Mouse (Mus musculus): ENCODE measurements around the gene Znfx1.
A peak's percentile ranks its signal among the peaks of the same experiment; 100 is the strongest.

The Znfx1 gene

DNA sequence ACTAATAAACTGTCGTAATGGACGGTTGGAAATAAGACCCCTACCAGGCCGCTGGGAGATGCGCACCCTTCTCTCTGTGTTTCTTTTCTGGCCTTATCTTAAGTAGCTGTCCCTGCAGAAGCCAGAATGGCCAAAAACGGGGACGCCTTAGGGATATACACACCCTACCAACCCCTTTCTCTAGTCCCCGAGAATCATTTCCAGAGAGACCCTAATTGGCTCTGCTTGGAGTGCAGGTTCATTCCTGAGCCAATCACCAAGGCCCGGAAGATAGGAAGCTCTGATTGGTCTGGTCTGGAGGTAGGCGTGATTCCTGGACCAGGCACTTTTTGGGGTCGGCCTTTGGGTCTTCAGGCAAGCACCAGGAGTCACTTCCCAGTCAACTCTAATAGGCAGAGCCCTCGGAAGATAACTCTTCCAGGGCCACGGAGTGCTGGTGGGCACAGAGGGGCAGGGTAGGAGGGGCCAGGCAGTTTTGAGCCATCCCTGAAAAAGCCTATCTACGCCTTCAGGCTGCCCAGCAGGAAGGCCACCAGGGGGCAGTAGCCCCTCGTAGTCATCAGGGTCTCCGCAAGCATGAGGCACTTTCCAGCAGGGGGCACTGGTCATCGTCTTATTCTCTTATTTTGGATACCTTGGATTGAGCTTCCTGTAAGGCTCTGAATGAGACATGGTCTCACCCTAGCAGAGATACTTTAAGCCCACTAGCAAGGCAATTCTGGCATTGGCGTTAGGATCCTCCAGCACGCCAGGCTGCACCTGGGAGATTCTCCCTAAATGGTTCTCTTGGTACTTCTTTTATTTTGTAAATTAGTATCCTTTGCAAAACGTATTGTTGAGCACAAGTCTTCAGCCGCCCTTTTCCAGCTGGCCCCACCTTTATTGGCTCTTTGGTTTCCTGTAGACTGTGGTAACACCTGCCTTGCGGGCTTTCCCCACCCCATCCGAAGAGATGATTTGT lies 9.1 kb upstream of the Znfx1 start:
- DNase-seq: peak; percentile 98 to 100

DNA sequence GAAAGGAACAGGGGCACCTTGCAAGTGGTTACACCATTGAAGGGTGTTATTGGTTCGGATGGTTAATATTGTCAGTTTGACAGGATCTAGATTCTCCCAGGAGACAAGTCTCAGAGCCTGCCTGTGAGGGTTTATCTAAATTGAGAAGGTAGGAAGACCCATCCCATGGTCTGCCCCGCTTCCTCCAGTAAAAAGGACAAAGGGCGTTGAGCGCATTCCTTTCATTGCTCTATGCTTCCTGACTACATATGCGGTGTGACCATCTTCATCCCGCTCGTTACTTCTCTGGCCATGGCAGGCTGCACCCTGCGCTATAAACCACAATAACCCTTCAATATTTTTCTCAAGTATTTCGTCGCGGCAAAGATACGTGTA lies 8.4 kb upstream of the Znfx1 start:
- DNase-seq: no peak

DNA sequence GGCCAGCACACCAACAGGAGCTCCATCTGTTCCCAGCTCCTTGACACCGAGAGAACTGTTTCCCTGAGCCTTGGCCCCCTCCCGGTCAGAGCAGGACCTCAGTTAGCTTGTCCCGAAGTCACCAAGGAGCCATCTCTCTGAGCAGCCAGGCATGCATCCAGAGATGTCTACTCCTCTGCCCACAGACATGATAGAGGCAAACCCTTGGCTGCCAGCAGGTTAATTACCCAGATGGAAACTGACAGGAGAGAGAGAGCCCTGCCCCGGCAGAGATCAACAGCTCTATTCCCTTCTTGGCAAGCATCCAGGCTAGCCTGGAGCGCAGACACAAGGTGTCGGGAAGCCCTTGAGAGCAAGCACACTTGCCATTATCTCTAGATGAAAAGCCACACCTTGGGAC lies 7.5 kb upstream of the Znfx1 start:
- DNase-seq: peak; percentile 77 to 81

DNA sequence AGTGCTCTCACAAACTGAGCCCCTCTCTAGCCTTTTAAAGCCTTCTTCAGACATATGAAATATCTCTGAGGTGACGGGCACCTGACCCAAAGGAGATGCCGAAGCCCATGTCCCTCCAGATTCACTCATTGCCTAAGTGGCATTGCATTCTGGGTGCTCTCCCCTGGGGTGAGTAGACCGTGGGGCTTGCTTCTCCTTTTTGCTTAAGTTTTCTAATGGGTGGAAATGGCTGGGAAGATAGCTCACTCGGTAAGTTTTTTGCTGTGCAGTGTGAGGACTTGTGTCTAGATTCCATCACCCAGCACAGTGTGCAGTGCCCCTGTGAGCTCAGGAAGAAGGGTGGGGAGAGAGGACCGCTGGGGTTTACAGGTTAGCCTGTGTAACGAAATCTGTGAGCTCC lies 4.8 kb upstream of the Znfx1 start:
- DNase-seq: no peak

DNA sequence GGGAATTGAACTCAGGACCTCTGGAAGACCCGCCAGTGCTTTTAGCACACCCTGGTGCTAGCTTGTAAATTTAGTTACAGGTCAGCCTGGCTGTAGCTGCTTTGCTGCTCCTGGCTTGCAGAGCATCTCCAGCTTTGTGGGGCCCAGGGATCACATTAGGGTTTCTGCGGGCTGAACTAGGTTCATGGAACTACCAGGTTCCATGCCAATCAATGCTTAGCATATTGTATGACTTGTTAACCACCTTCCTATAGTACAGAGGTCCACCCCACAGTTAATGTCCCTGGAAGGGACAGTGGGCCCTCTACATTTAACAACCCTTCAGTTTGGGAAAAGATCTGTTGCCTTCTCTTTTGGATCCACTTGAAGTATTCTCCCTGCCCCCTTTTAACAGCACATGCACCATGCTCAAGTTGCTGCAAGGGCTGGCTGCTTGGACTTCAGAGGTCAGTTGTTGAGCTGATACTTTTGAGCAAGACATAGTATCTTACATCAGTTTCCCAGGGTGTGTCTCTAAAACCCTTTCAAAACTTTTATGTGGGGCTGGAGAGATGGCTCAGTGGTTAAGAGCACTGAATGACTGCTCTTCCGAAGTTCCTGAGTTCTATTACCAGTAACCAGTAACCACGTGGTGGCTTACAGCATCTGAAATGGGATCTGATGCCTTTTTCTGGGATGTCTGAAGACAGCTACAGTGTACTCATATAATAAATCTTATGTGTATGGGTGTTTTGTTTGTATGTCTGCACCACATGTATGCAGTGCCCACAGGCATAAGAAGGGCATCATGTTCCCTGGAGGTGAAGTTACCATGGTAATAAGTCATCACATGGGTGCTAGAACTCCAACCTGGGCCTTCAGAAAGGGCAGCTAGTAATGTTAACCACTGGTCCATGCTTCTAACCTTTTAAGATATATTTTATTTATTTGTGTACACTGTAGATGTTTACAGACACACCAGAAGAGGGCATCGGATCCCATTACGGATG lies 4.0 kb upstream of the Znfx1 start:
- no peak for DNase-seq

DNA sequence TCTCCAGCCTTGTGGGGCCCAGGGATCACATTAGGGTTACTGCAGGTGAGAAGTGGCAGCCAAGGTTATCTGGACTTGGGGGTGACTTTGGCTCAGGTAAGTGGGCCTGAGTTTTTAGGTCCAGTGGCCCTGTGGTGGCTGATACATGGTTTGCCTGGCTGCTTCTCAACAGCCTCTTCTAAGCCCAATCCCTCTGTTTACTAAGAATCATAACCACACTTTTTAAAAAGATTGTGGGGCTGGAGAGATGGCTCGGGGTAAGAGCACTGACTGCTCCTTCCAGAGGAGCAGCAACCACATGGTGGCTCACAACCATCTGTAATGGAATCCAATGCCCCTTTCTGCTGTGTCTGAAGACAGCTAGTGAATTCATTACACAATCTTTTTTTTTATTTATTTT lies 3.2 kb upstream of the Znfx1 start:
- DNase-seq: no peak

DNA sequence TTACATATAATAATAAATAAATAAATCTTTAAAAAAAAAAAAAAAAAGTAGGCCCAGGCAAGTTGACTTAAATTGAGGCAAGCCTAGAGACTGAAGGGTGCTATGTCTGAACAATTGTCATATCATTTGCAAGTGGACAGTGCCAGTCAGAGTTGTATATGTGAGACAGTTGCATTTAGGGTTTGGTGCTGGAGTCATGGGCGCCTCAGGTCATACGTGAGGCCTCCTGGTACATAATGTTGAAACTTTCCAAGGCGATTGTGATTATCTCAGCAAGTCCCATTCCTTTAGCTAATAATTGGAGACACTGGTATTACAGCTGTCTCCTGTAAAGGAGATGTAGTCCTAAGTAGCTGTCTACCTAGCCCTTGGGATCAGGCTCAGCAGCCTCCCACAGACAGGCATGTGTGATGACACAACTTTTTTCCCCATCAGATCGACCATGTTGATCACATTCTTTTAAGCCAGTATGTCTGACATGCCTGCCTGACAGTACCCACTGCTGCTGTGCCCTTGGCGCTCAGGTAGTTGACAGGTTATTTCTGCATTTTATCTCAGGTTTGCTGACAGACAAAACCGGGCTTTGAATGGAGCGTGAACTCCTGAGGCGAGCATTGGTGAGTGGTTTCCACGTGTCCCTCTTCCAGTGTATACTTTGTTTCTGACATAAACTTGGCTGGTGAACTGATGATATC lies 1.9 kb upstream of the Znfx1 start:
- DNase-seq: no peak

DNA sequence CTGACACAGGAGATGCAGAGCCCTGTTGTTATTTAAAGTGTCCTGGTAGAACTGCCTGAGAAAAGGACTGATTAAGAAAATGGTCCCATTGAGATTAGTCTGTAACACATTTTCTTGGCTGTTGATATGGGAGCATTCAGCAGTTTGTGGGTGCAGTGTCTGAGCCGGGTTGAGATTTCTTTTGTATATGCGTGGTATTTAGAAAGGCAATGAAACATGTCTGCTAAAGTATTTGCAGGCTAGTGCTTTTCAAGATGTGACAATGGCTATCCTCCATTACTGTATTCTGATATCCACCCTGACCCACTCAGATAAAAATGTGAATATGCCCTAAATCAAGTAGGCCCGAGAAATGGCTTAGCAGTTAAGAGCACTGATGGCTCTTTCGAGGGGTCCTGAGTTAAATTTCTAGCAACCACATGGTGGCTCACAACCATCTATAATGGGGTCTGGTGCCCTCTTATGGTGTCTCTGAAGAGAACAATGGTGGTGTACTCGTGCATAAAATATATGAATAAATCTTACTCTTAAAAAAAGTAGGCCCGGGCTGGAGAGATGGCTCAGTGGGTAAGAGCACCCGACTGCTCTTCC lies 1.2 kb upstream of the Znfx1 start:
- no peak for DNase-seq

DNA sequence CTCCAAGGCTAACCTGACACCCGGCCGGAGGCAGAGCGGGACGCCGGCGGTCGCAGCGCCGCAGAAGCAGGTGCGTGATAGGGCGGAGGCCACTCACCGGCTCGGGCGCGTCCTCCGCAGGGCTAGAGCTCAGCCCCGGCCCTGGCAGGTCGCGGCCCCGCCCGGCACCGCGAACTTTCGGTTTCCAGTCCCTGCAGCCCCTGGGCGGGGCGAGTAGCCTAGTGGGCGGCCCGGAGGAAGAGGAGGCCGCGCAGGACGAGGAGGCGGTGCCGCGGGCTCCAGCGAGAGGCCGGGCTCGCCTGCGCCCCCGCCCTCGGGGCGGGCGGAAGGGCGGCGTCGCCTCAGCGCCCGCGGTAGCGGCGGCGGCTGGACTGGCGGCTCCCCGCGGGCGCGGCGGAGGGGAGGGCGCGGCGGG lies 311 bp downstream of the Znfx1 start:
- DNase-seq: peak; percentile 87 to 94

DNA sequence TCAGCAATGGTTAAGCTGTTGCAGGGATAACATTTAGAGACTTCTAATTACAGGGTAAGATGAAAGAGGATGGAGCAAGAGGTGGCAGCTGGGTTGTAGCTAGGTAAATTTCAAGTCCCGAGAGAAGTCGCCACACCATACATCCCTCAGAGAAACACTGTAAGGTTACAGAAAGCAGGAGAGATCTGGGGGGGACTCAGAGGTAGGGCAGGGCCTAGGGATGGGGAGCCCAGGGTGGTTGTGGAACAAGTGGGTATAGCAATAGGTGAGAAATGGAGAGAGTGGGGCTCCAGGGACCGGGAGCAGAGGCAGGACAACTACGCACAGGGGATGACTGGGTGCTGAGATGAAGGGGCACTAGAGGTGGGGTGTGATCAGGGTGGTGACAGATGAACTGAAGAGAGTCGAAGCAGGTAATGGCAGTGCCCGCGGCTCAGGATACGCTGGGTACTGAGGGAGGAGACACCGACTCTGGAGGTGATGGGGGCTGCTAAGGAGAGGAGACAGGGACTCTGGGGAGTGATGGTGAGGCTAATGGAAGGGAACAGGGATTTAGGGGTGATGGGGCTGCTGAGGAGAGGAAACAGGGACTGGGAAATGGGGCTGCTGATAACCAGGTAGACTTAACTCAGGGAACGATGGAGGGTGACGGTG lies 1.3 kb downstream of the Znfx1 start:
- DNase-seq: peak in 1 of 2 experiments; percentile 22

DNA sequence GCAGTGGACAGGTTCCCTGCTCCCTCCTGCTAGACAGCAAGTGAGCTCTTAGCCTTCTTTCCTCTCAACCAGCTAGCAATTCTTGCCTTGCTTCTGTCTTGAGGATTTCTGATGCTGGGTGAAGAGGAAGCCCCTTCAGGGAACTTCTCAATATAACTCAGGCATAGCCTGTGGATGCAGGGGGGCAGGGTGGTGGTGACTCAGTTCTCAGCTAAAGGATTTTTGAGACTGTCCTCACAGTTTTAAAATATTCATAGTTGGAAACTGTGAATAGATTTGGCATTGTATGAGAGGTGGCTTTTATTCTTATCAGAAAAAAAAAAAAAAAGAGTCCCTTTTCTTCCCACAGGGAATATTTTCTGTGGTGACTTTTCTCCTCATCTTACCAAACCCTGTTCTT lies 2.1 kb downstream of the Znfx1 start:
- no peak for DNase-seq

DNA sequence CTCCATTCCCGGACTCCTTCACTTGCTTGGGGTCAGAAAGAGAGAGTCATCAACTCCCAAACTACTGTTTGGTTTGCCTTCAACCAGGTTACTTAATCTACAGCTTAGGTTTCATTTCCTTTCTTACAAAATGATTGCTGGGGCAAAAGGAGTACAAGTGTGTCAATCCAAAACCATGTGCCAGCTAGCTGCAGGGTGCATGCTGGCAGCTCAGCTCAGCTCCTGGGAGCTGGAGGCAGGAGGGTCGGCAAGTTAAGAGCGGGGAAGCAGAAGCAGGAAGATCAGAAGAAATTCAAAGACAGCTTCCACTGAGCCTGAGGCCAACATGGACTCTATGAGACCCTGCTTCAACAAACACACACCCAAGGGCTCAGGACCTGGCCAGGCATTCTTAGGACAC lies 2.5 kb downstream of the Znfx1 start:
- peak; percentile 45 to 70 for DNase-seq

DNA sequence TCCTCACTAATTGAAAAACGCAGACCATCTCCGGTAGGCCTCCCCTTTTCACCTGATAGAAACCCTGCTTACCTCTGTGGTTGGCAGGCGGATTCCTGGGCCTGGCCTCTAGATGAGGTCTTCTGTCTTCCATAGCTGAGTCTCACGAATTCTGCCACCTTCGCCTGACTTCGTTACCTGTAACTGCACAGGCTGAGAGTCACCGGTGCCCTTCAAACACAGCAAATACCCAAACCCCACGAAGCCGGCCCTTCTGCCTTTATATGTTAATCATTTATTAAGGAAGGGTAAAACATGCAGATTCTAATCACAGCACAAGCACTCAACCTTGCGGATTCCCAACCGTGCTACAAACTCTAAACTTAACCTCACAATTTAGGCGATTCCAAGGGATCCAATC lies 2.9 kb downstream of the Znfx1 start:
- no peak for DNase-seq

DNA sequence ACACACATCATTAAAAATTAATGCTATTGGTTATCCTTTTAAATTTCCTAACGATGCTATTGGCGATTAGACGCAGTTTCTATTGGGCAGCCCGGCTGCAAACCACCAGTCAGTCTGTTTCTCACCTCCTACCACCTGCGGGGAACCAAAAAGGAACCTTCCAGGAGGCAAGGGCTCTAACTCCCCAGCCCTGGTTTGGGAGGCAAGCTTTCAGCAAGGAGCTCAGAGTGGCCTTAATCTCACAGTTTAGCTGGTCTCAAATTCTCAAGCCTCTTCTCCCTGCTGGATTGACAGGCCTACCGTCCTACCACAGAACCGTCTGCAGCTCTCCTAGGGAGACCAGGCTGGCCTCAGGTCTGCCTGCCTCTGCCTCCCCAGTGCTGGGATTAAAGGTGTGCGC lies 3.3 kb downstream of the Znfx1 start:
- DNase-seq: no peak

DNA sequence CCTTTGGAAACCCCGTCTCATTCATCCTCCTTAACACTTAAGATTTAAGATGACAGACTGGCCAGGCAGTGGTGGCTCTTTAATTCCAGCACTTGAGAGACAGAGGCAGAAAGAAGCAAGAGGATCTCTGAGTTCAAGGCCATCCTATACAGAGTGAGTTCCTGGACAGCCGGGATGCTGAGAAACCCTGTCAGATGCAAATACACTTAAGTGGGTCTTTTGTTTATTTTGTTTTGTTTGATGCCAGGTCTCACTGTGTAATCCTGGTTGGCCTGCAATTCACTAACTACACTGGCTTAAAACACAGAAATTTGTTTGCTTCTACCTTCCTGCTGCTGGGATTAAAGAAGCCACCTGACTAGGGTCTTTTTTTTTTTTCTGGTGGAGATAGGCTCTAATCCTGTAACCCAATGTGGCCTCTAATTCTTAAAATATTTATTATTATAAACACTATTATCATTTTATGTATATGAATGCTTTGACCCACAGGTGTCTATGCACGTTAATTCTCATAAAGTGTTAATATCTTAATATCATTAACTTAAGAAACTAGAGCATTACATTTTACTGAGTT lies 3.9 kb downstream of the Znfx1 start:
- DNase-seq: no peak

DNA sequence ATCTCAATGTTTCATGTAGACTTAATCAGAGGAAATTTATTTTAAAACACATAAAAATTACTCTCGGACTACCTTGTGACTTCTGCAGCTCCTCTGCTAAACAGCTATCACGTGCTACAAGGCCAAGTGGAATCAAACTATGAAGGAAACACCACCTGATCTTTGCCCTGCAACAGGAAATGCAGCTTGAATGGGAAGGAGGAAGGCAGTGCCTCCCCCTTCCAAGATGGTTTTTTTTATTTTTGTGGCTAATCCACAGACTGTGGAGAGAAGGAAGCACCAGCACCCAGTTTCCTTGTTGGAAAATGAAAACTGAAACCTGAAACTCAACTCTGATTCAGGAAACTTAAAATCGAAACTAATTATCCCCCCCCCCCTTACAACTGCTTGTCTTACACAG lies 4.6 kb downstream of the Znfx1 start:
- DNase-seq: no peak

DNA sequence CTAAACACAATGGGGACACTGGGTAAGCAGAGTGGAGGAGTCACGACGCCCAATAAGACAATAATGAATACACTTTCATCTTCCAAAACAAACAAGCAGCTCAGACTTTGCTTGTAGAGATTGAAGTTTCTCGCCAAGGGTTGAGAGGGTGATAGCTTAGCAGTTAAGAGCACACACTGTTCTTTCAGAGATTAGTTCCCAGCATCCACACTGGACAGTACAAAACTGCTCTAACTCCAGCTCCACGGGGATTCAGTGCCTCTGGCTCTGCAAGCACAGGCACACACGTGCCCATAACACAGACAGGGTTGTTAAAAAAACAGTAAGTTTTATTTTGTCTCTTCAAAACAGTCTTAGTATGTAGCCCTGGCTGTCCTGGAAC lies 5.9 kb downstream of the Znfx1 start:
- DNase-seq: no peak

DNA sequence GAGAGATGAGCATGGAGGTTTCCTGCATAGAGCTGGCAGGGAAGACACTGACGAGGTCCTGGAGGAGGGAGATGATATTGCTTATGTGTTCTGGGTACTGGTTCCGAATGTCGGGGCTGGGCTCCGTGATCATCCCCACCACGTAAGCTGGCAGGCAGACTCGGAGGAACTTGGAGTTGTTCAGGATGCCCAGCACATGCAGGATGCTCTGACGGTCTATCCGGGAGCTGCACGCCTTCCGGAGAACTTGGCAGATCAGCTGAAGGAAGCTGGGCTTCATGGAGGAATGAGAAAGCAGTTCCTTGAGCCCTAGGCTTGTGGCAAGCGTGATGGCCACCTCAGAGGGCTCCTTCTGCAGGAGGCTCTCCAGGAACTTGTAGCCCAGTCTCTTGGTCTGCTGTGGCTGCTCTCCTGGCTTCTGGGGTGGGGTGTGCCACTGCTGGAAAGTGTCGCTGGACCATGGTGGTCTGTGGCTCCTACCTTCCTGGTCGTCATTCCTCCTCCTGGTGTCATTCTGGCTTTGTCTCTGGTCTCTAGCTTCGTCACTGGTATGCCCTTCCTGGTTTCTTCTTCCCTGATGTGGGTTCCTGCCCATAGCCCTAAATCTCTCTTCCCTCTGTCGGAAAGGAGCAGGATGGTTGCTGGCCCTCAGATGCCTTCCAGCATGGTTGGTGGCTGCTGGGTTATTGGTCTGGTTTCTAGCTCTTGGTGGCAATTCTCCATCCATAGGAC lies 6.4 kb downstream of the Znfx1 start:
- DNase-seq: no peak

DNA sequence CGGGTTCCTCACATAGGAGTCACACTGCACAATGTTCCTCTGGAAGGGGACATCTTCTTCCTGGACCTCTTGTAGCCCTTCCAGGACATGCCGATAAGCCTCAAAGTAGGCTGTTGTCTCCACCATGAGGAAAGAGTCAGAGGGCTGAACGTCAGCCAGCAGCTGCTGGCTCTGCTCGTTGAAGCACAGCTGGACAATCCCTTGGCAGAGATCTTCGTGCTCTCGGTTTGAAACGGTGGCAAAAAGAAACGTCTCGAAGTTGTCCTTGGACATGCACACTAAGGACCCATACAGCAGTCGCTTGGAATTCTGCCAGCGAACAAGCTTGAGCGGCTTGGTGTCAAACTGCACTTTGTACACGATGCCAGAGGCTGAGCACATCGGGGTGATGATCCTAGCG lies 7.4 kb downstream of the Znfx1 start:
- peak; percentile 45 to 50 for DNase-seq

DNA sequence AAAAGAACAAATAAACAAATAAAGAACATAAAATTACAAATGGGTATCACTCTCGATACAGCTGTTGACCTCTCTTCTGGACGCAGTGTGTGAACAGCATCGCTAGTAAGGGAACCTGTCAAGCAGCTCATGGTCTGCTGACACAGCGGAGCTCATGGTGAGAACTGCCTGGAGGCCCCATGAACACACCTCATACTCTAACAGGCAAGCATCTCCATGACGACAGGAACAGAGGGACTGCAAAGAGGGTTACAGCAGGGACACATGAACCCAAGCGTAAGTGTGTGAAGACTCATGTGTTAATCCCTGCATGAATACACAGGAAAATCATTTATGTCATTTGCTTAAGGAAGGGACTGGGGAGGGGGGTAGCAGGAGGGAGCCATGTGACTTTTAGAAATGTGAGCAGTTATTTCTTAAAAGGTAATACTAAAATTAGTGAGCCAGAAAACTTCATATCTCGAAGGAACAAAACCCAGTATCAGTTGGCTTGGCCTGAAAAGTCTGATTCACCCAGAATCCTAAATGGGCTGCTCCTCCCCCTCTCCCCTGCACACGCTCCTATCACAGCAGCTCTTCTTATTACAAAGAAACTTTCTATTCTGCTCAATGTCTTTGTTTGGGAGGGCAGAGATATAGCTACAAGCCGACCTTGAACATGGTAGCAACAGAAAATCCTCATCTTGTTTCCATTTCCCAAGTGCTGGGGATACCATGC lies 9.5 kb downstream of the Znfx1 start:
- DNase-seq: no peak
